Comparison of ENCODE assay signal across 8 mouse cellular contexts in the genomic region with DNA sequence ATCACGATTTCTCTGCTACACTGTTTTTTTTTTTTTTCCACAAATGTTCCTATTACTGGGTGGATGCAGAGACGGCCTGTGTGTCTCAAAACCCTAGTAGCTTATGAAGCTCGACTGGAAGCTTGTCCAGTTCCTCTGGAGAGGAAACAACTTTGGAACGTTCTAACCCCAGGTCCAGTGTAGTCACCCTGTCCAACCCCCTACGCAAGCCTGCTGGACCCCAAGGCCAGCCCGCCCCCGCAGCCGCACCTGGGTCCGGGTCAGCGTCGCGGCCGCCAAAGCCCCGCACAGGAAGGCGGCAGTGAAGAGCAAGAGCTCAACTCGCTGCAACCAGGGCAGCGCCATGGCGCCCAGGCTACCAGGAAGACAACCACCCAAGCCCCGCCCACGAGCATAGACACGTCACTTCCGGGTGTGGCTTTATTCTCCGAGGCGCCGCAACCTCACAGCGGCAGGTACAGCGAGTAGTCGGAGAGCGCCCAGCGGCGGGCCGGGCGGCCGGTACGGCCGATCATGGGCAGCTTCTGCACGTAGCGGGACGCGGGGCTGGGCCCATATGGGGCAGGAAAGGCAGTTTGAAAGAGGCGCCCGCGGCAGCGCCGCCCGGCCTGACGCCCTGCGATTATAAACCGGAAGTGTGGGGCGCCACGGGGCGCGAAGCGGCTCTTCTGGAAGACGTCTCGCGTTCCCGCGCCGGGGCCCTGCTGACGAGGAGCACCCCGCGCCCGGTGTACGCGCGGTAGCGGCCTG. TPM values are rescaled to one million over a fixed set of nuclear protein-coding genes. Genes with fewer than 3 reads are reported as not detected.
DNase-seq lines count a peak whose midpoint lies in the region; ATAC-seq lines count a peak whose summit lies in the region.

TSS of gene Tmem179b (minus strand) at position 382 of the 750 bp plus-strand sequence.

- H3K27me3 ChIP-seq in hindbrain, embryonic 12.5 days = no peaks in the 10 kb centered on the region

- peak within 1 kb of the TSS; percentile 75 for H3K4me3 ChIP-seq in hindbrain, embryonic 12.5 days

- peak within 1 kb of the TSS; percentile 94 for H3K9ac ChIP-seq in hindbrain, embryonic 12.5 days

- DNase-seq in Muller cell, postnatal 12 days (ENCODE audit: inconsistent ontology term) = peak; percentile 93
- DNase-seq in cerebellum, adult 9-11 months = peak; percentile 96
- DNase-seq in frontal cortex, postnatal 10 days (ENCODE audit: low spot score in 2 of 2) = peak; percentile 92 to 95
- DNase-seq in layer of hippocampus, postnatal 25 days (ENCODE audit: extremely low spot score in 1 of 2, low spot score in 1 of 2) = peak; percentile 96 to 99
- peak; percentile 95 for DNase-seq in lung, postnatal 25 days (ENCODE audit: low spot score)
- peak; percentile 97 for DNase-seq in retina, embryonic 14.5 days (ENCODE audit: low spot score)
- peak; percentile 99 for DNase-seq in thymus, postnatal 4 days

- no peaks in the 10 kb centered on the region for H3K9me3 ChIP-seq in hindbrain, embryonic 12.5 days (replicated peaks)

- H3K36me3 ChIP-seq in hindbrain, embryonic 12.5 days = peaks cover 29% of the 10 kb centered on the region

- ATAC-seq in hindbrain, embryonic 12.5 days (ENCODE audit: low FRiP score) = peak; percentile 94

- under 1% methylated on average over 68 of the region's 68 CpGs for WGBS in hindbrain, embryonic 12.5 days

- H3K4me2 ChIP-seq in hindbrain, embryonic 12.5 days (replicated peaks) = peak within 1 kb of the TSS; percentile 98

- H3K4me1 ChIP-seq in hindbrain, embryonic 12.5 days = peaks cover 32% of the 10 kb centered on the region

- H3K27ac ChIP-seq in hindbrain, embryonic 12.5 days = peak within 1 kb of the TSS; percentile 99

RNA-seq across cellular contexts. Expression of gene Tmem179b, which starts in this region (rescaled TPM):
- polyA plus RNA-seq in hindbrain, embryonic 12.5 days (2016; fragmentation: Nextera tagmentation; extraction: Ambion mirVana) = 36.9 and 39.7 TPM in 2 replicates
- total RNA-seq in layer of hippocampus, postnatal 25 days (2021) = 10 to 100 TPM in 1 of 2 experiments, 1 to 10 TPM in 1; 8.5 to 10.1 TPM

Comparison
In these comparisons a context has a peak if more than half of its experiments do, and no peak if none do; other contexts are left out.
1. Peak in every context shown above with its lines: DNase-seq, ATAC-seq, H3K4me3 ChIP-seq and H3K27ac ChIP-seq.